Mouse (Mus musculus): ENCODE results near the gene Lgals2.

DNA sequence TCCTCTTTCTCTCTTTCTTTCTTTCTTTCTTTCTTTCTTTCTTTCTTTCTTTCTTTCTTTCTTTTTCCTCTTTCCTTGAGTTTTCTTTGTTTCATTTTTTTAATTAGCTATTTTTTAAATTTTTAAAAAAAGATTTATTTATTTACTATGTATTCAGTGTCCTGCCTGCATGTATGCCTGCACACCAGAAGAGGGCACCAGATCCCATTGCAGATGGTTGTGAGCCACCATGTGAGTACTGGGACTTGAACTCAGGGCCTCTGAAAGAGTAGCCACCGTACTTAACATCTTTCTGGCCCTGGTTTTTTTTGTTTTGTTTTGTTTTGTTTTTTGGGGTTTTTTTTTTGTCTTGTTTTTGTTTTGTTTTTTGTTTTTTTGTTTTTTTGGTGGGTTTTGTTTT is 25.7 kb downstream of the Lgals2 start:
- no peak for TF ChIP-seq CTCF (IDR thresholded peaks at IDR 0.05; ENCODE audit: extremely low read depth, insufficient read depth, insufficient read length, insufficient replicate concordance)
- TF ChIP-seq POLR2A (IDR thresholded peaks at IDR 0.05; ENCODE audit: low read depth, low read length): no peak
